Mouse (Mus musculus) embryonic facial prominence, embryonic 10.5 days (tissue): ENCODE results near the gene Taf9b. TPM values are rescaled to one million over a fixed set of nuclear protein-coding genes. Genes with fewer than 3 reads are reported as not detected.
A peak's percentile ranks its signal among the peaks of the same experiment; 100 is the strongest.

Source experiments
- DNase-seq: peaks from one replicate; pipeline ENCODE4 v3.0.0-alpha.2; 2017; ENCODE audit warnings: low spot score
- H3K27ac ChIP-seq: fragments of 300-500 bp; sonication (generic); replicated peaks from 2 replicates; pipeline ENCODE4 v1.5.1; 2016; ENCODE audit warnings: mild to moderate bottlenecking
- H3K27me3 ChIP-seq: fragments of 300-500 bp; sonication (generic); replicated peaks from 2 replicates; pipeline ENCODE4 v1.6.1; 2016; ENCODE audit warnings: low read depth, mild to moderate bottlenecking; ENCODE audit not compliant: poor library complexity, severe bottlenecking
- H3K36me3 ChIP-seq: fragments of 300-500 bp; sonication (generic); replicated peaks from 2 replicates; pipeline ENCODE4 v1.6.1; 2016; ENCODE audit warnings: mild to moderate bottlenecking, moderate library complexity
- H3K4me1 ChIP-seq: fragments of 300-500 bp; sonication (generic); 2 replicates; pipeline ENCODE4 v1.6.1; 2016
- H3K4me3 ChIP-seq: fragments of 300-500 bp; sonication (generic); 2 replicates; pipeline ENCODE4 v1.5.1; 2016; ENCODE audit warnings: mild to moderate bottlenecking, moderate library complexity
- H3K9me3 ChIP-seq: fragments of 300-500 bp; sonication (generic); 2 replicates; pipeline ENCODE4 v1.6.1; 2016; ENCODE audit warnings: mild to moderate bottlenecking
- WGBS: fragments of 180-500 bp; shearing (Covaris S2); methylation state at CpG from one replicate; pipeline ENCODE4 v1.1.7; 2016; 5-methylcytosine and 5-hydroxymethylcytosine counted together
- polyA plus RNA-seq: library from polyadenylated mRNA; unstranded; fragments of >200 nt; fragmentation: Nextera tagmentation; extraction: Ambion mirVana; gene quantifications from 2 replicates; pipeline ENCODE4 v1.2.1, GENCODE M21; 2016

Gene Taf9b
- polyA plus RNA-seq, 1 experiment from 2014 or later, result 8.4 TPM

GRCm38 (mm10) chrX:106184279-106184678 lies 36.7 kb downstream of the Taf9b start:
- DNase-seq, result no peak
- H3K27ac ChIP-seq, result no peak overlapping the region
- H3K36me3 ChIP-seq, result no peaks in the 10 kb centered on the region
- no peak overlapping the region for H3K4me3 ChIP-seq
- no peaks in the 10 kb centered on the region for H3K9me3 ChIP-seq
- peaks cover 45% of the 10 kb centered on the region for H3K27me3 ChIP-seq
- 41% methylated on average over 4 of the region's 4 CpGs for WGBS
- peaks cover 18% of the 10 kb centered on the region for H3K4me1 ChIP-seq

DNA sequence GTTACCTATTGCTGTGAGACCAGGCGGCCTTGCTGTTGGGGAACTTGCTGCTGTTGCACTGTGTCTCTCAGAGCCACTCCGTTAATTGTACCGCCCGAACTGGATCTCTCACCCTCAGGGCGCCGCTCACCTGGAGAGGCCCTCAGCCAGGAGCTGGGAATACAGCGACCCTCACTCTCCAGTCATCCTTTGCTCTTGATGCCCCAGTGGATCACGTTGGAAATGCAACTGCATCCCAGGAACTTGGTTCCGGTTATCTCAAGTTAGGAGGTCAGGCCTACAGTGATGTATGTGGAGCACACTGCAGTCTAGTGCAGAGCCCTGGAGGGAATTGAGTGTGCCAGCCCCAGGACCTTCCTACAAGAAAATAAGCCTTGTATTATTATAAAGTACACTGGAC lies 44.6 kb downstream of the Taf9b start:
- Histone ChIP-seq H3K4me1 (no peaks in the 10 kb centered on the region), H3K27ac (no peak overlapping the region), H3K4me3 (no peak overlapping the region), H3K27me3 (no peaks in the 10 kb centered on the region), H3K9me3 (no peaks in the 10 kb centered on the region), H3K36me3 (no peaks in the 10 kb centered on the region)
- DNase-seq, result no peak
- 48% methylated on average over 9 of the region's 9 CpGs for WGBS

DNA sequence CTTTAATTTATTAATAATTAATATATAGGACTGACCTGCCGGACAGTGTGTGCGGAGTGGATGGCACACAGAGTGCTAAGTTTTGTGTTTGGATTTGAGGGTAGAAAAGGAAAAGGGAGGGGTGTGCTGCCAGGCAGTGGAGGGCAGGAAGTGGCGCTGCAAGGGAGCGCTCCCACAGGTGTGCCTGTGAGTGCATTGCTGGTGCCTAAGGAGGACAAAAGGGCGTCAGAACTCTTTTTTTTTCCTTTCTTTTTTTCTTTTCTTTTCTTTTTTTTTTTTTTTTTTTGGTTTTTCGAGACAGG lies 49.2 kb downstream of the Taf9b start:
- Histone ChIP-seq H3K27ac (no peak overlapping the region), H3K27me3 (no peaks in the 10 kb centered on the region), H3K4me1 (no peaks in the 10 kb centered on the region), H3K36me3 (no peaks in the 10 kb centered on the region), H3K9me3 (no peaks in the 10 kb centered on the region), H3K4me3 (peak overlapping the region; percentile 46; the same call in 1 of the 2 replicates)
- no peak for DNase-seq
- WGBS, result 66% methylated on average over 6 of the region's 6 CpGs

DNA sequence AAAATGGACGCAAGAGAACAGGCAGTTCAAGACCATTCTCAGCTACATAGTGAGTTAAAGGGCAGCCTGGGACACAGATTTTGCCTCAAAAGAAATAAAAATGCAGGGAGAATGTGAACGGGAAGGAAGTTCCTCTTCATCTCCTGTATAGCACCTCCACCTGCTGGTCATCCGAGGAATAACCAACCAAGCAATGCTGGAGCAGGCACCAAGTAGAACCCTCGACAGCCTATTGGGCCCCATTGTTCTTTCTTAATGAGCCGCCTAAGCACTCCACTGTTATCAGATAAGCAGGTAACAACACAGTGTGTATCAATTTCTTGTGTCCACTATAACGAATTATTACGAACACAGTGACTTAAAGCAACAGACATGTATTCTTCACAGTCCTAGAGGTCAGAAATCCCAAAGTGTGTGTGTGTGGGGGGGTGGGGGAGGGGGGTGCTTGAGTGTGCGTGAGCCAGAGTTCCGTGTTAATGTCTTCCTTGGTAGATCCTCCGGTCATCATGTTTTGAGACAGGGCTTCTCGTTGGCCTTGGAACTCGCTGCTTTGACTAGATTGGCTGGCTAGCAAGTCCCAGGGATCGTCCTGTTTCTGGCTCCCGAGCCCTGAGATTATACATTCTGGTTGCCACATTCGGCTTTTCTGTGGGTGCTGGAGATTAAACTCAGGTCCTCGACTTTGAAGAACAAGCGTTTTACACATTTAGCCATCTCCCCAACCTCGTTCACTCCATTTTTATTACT lies 49.7 kb downstream of the Taf9b start:
- H3K36me3 ChIP-seq, result no peaks in the 10 kb centered on the region
- peak; percentile 75 for DNase-seq
- H3K4me1 ChIP-seq, result no peaks in the 10 kb centered on the region
- whole genome bisulfite sequencing, result 29% methylated on average over 18 of the region's 18 CpGs
- H3K9me3 ChIP-seq, result no peaks in the 10 kb centered on the region
- H3K27ac ChIP-seq, result no peak overlapping the region; the same call in 1 of the 2 replicates
- 0 out of 2 replicates have a peak, but pooled peaks cover 2% of the 10 kb centered on the region for H3K27me3 ChIP-seq
- peak overlapping the region; percentile 46 for H3K4me3 ChIP-seq

GRCm38 (mm10) chrX:106165089-106165488 lies 55.9 kb downstream of the Taf9b start:
- Histone ChIP-seq H3K4me3 (no peak overlapping the region), H3K27ac (no peak overlapping the region), H3K36me3 (no peaks in the 10 kb centered on the region), H3K4me1 (no peaks in the 10 kb centered on the region), H3K9me3 (no peaks in the 10 kb centered on the region), H3K27me3 (0 out of 2 replicates have a peak, but pooled peaks cover 5% of the 10 kb centered on the region)
- whole genome bisulfite sequencing, result 73% methylated on average over 1 of the region's 1 CpGs
- DNase-seq, result no peak

GRCm38 (mm10) chrX:106164555-106164954 lies 56.4 kb downstream of the Taf9b start:
- H3K36me3 ChIP-seq, result no peaks in the 10 kb centered on the region
- WGBS, result 77% methylated on average over 5 of the region's 5 CpGs
- H3K4me3 ChIP-seq, result no peak overlapping the region
- H3K27ac ChIP-seq, result no peak overlapping the region
- H3K27me3 ChIP-seq, result 0 out of 2 replicates have a peak, but pooled peaks cover 10% of the 10 kb centered on the region
- no peaks in the 10 kb centered on the region for H3K9me3 ChIP-seq
- DNase-seq, result no peak
- no peaks in the 10 kb centered on the region for H3K4me1 ChIP-seq

DNA sequence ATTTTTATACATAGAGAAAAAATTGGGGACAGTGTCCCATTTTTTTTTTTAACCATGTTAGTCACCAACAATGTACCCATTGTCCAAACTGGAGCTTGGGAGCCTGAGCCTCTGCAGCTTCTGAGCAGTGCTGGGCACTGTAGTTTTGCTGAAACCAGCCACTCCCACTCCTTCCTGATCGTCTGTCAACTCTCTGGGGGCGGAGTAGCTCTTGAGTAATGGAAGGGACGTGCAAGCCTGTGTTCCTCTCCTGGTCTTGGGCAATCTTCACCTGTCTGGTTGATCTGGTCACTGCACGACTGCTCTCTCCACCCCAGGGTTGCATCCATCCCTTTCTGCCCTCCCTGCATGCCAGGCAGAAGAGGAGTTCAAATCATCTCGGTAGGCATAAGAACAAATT lies 57.0 kb downstream of the Taf9b start:
- Histone ChIP-seq H3K9me3 (no peaks in the 10 kb centered on the region), H3K4me1 (no peaks in the 10 kb centered on the region), H3K27me3 (peaks cover 12% of the 10 kb centered on the region; the same call in 1 of the 2 replicates), H3K27ac (no peak overlapping the region), H3K36me3 (no peaks in the 10 kb centered on the region), H3K4me3 (no peak overlapping the region)
- no peak for DNase-seq
- 56% methylated on average over 5 of the region's 5 CpGs for WGBS

Other genes with a start within 250 kb of the Taf9b start
- gene Magt1, start 209.3 kb downstream of the Taf9b start, polyA plus RNA-seq, result 47.9 and 49.8 TPM in 2 replicates
- 346 and 350 TPM in 2 replicates for gene Cox7b, start 205.5 kb downstream of the Taf9b start, polyA plus RNA-seq
- 24.7 and 25.9 TPM in 2 replicates for gene Atp7a, start 193.9 kb downstream of the Taf9b start, polyA plus RNA-seq
- 0.04 and 0.10 TPM in 2 replicates for gene Tlr13, start 78.0 kb downstream of the Taf9b start, polyA plus RNA-seq
- gene Pgk1, start 34.1 kb downstream of the Taf9b start, polyA plus RNA-seq, result 474 and 527 TPM in 2 replicates
- not detected in 2 replicates for gene Fnd3c2, start 34.2 kb upstream of the Taf9b start, polyA plus RNA-seq